Mouse (Mus musculus) midbrain, embryonic 13.5 days (tissue): ENCODE data around the gene Shroom1. TPM values are rescaled to one million over a fixed set of nuclear protein-coding genes. Genes with fewer than 3 reads are reported as not detected.
A peak's percentile ranks its signal among the peaks of the same experiment; 100 is the strongest.

Source experiments
- ATAC-seq: fragments of 200-750 bp; cut with Nextera tagmentation; 2 replicates; pipeline ENCODE4 v1.8.0; 2017; ENCODE audit warnings: mild to moderate bottlenecking, moderate TSS enrichment, moderate library complexity
- H3K27ac ChIP-seq: fragments of 300-500 bp; sonication (generic); 2 replicates; pipeline ENCODE4 v1.5.1; 2015; ENCODE audit warnings: inconsistent platforms, mild to moderate bottlenecking, moderate library complexity
- H3K27me3 ChIP-seq: fragments of 300-500 bp; sonication (generic); 2 replicates; pipeline ENCODE4 v1.6.1; 2015; ENCODE audit warnings: mild to moderate bottlenecking, inconsistent platforms
- H3K36me3 ChIP-seq: fragments of 300-500 bp; sonication (generic); 2 replicates; pipeline ENCODE4 v1.6.1; 2015; ENCODE audit warnings: mild to moderate bottlenecking, inconsistent platforms
- H3K4me1 ChIP-seq: fragments of 300-500 bp; sonication (generic); replicated peaks from 2 replicates; pipeline ENCODE4 v1.6.1; 2015; ENCODE audit warnings: inconsistent platforms
- H3K4me2 ChIP-seq: fragments of 300-500 bp; sonication (generic); replicated peaks from 2 replicates; pipeline ENCODE4 v1.6.1; 2015; ENCODE audit warnings: moderate library complexity, mild to moderate bottlenecking, inconsistent platforms
- H3K4me3 ChIP-seq: fragments of 300-500 bp; sonication (generic); replicated peaks from 2 replicates; pipeline ENCODE4 v1.5.1; 2015; ENCODE audit warnings: mild to moderate bottlenecking, inconsistent platforms
- H3K9ac ChIP-seq: fragments of 300-500 bp; sonication (generic); replicated peaks from 2 replicates; pipeline ENCODE4 v1.6.1; 2015; ENCODE audit warnings: mild to moderate bottlenecking, inconsistent platforms
- H3K9me3 ChIP-seq: fragments of 300-500 bp; sonication (generic); 2 replicates; pipeline ENCODE4 v1.6.1; 2016; ENCODE audit warnings: mild to moderate bottlenecking, inconsistent platforms
- WGBS: fragments of 180-500 bp; shearing (Covaris S2); methylation state at CpG from one replicate; pipeline ENCODE4 v1.1.7; 2015; 5-methylcytosine and 5-hydroxymethylcytosine counted together
- polyA plus RNA-seq: library from polyadenylated mRNA; unstranded; fragments of >200 nt; fragmentation: Nextera tagmentation; extraction: Ambion mirVana; gene quantifications from 2 replicates; pipeline ENCODE4 v1.2.1, GENCODE M21; 2015

The Shroom1 gene
- polyA plus RNA-seq, 1 experiment from 2014 or later: 2.2 TPM

DNA sequence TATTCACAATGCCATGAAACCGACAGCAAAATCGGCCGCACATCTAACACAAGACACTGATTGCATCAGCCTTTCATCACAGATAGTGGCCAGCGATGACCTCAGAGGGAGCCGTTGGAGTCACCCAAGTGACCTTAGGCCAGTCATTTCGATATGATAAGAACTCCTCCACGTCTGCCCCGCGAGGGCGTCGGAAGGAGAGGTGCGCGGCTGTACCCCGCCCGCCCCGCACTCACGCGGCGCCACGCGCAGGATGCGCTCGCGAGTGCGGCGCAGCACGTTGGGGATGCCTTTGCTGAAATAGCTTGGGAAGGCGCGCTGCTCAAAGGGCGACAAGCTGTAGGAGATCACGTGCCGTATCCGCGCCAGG, 26.7 kb upstream of the Shroom1 start:
- peaks cover 18% of the 10 kb centered on the region for H3K4me1 ChIP-seq
- H3K36me3 ChIP-seq: peaks cover 12% of the 10 kb centered on the region
- no peaks in the 10 kb centered on the region for H3K27me3 ChIP-seq
- under 1% methylated on average over 34 of the region's 34 CpGs for WGBS
- ATAC-seq: peak; percentile 67; the same call in 1 of the 2 replicates
- H3K9ac ChIP-seq: peak overlapping the region; percentile 91
- H3K9me3 ChIP-seq: no peaks in the 10 kb centered on the region
- peak overlapping the region; percentile 72 for H3K27ac ChIP-seq
- H3K4me2 ChIP-seq: peak overlapping the region; percentile 95
- peak overlapping the region; percentile 90 for H3K4me3 ChIP-seq

DNA sequence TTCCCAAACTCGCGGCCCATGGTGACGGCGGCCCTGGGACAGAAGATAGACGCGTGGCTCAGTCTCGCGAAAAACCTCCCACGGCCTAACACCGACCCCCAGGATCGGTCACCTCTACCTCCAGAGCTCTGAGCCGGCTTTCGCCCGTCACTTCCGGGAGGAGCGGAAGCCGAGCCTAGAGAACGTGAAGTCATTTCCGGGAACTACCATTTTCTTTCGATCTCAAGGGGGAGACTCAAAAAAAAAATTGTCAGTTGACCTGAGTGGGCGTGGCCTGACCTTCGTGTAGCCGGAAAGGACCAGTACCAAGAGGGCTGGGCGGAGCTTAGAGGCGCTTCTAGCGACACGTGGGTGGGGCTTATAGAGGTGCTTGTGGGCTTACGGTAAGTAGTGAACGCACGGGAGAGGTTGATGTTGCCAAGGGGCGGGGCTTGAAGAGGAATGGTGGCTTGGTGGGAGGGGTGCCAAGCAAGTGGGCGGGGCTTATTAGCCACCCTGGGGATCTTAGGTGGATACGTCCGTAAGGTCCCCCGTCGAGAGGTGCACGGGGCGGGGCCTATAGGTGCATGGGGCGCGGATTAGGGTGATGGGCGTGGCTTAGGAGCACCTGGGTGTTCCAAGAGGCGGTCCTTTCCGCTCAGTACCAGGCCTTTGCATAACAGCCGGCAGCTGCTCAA, 26.2 kb upstream of the Shroom1 start, which contains the start of the genes Uqcrq and Gdf9:
Uqcrq (minus strand) TSS at position 162 of the 677 bp plus-strand sequence.
Gdf9 (plus strand) TSS at position 354 of the 677 bp plus-strand sequence.
- H3K4me1 ChIP-seq: peaks cover 18% of the 10 kb centered on the region
- H3K9ac ChIP-seq: peak within 1 kb of the TSS; percentile 91
- peaks cover 12% of the 10 kb centered on the region for H3K36me3 ChIP-seq
- peak; percentile 97 for ATAC-seq
- H3K4me3 ChIP-seq: peak within 1 kb of the TSS; percentile 90
- under 1% methylated on average over 44 of the region's 44 CpGs for WGBS
- H3K27ac ChIP-seq: peak within 1 kb of the TSS; percentile 72
- H3K4me2 ChIP-seq: peak within 1 kb of the TSS; percentile 95
- H3K27me3 ChIP-seq: no peaks in the 10 kb centered on the region
- H3K9me3 ChIP-seq: no peaks in the 10 kb centered on the region

DNA sequence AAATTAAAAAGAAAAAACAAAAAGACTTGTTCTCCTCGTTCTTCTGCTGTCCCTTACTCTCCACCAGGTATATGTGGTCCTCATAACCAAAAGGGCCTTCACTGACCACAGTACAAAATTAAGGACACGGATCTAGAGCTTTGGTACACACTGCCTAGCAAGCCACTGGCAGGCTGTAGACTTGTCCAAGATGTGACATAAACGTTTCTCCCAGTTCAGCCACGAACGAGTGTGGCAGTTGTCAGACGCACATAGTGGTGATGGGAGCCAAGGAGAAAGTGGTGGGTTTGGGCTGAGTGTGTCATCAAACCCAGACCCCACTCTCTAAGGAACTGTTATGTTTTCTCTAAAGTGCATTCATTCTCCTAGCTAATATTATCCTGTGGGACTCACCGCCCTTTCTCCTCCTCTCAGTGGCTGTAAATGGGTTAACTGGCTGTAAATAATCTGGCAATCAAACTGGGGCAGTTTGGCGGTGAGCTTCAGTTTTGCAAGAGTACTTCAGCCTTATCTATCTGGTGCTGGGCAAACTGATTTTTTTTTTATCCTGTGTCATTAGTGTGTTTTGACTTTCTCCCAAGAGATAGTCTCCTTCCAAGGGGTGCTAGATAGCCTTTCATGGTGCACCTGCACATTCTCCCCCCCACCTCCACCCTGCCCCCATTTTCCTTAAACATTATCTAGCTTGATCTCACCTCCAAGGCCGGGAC, 25.5 kb upstream of the Shroom1 start:
- H3K27ac ChIP-seq: peak overlapping the region; percentile 25
- H3K9me3 ChIP-seq: no peaks in the 10 kb centered on the region
- H3K4me1 ChIP-seq: peaks cover 18% of the 10 kb centered on the region
- peak overlapping the region; percentile 90 for H3K4me3 ChIP-seq
- 21% methylated on average over 9 of the region's 9 CpGs for WGBS
- ATAC-seq: peak; percentile 70
- H3K4me2 ChIP-seq: peak overlapping the region; percentile 53
- no peaks in the 10 kb centered on the region for H3K27me3 ChIP-seq
- H3K36me3 ChIP-seq: peaks cover 12% of the 10 kb centered on the region
- H3K9ac ChIP-seq: peak overlapping the region; percentile 47

DNA sequence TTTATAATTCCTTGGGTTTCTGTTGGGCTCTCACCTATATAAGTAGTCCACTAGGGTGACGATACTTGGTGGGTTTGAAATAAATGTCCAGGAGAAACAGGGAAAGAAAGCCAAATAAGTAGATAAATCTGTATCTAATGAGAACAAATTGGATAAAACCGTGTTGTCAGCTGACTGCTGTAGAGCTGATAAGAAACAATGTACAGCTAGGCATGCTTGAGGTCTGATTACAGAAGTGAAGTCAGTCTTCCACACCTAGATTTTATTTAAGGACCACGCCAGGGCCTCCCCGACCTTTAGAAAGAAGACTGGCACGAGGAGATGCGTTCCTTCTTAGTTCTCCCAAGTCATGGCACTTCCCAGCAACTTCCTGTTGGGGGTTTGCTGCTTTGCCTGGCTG, 23.9 kb upstream of the Shroom1 start:
- H3K27me3 ChIP-seq: no peaks in the 10 kb centered on the region
- ATAC-seq: no peak
- WGBS: 64% methylated on average over 6 of the region's 6 CpGs
- H3K4me2 ChIP-seq: no peak overlapping the region
- H3K36me3 ChIP-seq: peaks cover 9% of the 10 kb centered on the region
- H3K9me3 ChIP-seq: no peaks in the 10 kb centered on the region
- no peak overlapping the region for H3K27ac ChIP-seq
- H3K4me3 ChIP-seq: no peak overlapping the region
- no peak overlapping the region for H3K9ac ChIP-seq
- peaks cover 18% of the 10 kb centered on the region for H3K4me1 ChIP-seq

DNA sequence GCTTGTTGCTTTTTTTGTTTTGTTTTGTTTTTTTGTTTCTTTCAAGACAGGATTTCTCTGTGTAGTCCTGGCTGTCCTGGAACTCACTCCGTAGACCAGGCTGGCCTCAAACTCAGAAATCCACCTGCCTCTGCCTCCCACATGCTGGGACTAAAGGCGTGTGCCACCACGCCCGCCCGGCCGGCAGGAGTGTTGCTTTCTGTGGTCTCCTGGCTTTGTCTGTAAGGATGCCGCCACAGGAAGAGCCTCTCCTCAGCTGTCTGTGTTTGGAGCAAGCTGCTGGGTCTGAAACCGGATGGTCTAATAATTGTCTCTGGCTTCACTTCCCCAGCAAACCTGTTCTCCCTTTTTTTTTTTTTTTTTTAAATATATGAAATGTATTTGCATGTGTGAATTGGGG, 21.5 kb upstream of the Shroom1 start:
- peaks cover 6% of the 10 kb centered on the region for H3K4me1 ChIP-seq
- no peak overlapping the region for H3K9ac ChIP-seq
- no peak for ATAC-seq
- H3K27ac ChIP-seq: no peak overlapping the region
- no peak overlapping the region for H3K4me3 ChIP-seq
- H3K27me3 ChIP-seq: no peaks in the 10 kb centered on the region
- no peaks in the 10 kb centered on the region for H3K9me3 ChIP-seq
- H3K4me2 ChIP-seq: no peak overlapping the region
- WGBS: 84% methylated on average over 8 of the region's 8 CpGs
- no peaks in the 10 kb centered on the region for H3K36me3 ChIP-seq

DNA sequence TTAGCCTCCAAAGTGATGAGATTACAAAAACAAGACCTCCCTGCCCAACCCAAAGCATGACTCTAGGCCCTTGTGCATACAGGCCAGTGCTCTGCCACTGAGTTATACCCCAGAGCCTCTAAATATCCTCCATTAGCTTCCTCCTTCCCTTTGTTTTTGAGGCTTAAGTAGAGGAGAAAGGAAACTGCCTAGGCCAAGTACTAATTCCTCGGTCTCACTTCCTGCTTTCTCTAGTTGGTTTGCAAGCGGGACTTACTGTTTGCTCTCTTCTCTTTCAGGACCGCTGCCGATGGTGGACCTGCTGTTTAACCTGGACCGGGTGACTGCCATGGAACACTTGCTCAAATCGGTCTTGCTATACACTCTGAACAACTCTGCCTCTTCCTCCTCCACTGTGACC, 20.7 kb upstream of the Shroom1 start:
- no peaks in the 10 kb centered on the region for H3K27me3 ChIP-seq
- peaks cover 6% of the 10 kb centered on the region for H3K4me1 ChIP-seq
- ATAC-seq: no peak
- H3K9me3 ChIP-seq: no peaks in the 10 kb centered on the region
- H3K36me3 ChIP-seq: no peaks in the 10 kb centered on the region
- H3K4me3 ChIP-seq: no peak overlapping the region
- H3K9ac ChIP-seq: no peak overlapping the region
- no peak overlapping the region for H3K4me2 ChIP-seq
- H3K27ac ChIP-seq: no peak overlapping the region
- WGBS: 92% methylated on average over 6 of the region's 6 CpGs

DNA sequence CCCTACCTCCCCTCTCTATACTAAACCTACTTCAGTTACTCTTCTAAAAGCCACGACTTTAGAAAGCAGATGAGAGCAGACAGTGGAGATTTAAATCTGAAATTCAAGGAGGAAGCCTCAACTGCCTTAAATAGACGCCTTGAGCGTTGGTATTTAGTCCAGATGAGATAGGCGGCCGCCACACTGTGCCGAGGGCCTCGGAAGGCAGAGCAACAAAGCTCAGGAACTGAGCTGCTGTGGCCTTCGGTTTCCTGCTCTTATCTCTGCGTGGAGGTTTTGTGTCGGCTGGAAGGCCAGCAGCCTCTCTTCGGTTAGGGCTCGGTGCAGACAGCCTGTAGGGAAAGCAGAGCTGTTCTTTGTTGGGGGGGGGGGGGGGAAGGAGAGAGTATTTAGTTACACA, 15.1 kb upstream of the Shroom1 start:
- no peaks in the 10 kb centered on the region for H3K4me1 ChIP-seq
- ATAC-seq: no peak
- 54% methylated on average over 12 of the region's 12 CpGs for WGBS
- H3K9ac ChIP-seq: no peak overlapping the region
- no peaks in the 10 kb centered on the region for H3K27me3 ChIP-seq
- H3K4me3 ChIP-seq: no peak overlapping the region
- H3K36me3 ChIP-seq: no peaks in the 10 kb centered on the region
- no peaks in the 10 kb centered on the region for H3K9me3 ChIP-seq
- H3K4me2 ChIP-seq: no peak overlapping the region
- no peak overlapping the region for H3K27ac ChIP-seq

DNA sequence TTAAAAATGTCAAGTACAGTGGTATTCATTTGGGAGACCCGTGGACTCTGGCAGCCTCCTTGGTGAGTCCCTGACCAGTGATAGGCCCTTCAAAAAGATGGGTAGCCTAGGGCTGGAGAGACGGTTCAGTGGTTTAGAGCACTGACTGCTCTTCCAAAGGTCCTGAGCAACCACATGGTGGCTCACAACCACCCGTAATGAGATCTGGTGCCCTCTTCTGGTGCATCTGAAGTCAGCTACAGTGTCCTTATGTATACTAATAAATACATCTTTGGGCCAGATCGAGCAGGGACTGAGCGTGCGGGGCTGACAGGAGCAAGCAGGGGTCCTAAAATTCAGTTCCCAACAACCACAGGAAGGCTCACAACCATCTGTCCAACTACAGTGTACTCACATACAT, 13.1 kb upstream of the Shroom1 start:
- Histone ChIP-seq H3K4me3 (no peak overlapping the region), H3K36me3 (no peaks in the 10 kb centered on the region), H3K9me3 (no peaks in the 10 kb centered on the region), H3K27me3 (no peaks in the 10 kb centered on the region), H3K4me1 (no peaks in the 10 kb centered on the region), H3K9ac (no peak overlapping the region), H3K4me2 (no peak overlapping the region), H3K27ac (no peak overlapping the region)
- no peak for ATAC-seq
- 38% methylated on average over 6 of the region's 6 CpGs for WGBS

DNA sequence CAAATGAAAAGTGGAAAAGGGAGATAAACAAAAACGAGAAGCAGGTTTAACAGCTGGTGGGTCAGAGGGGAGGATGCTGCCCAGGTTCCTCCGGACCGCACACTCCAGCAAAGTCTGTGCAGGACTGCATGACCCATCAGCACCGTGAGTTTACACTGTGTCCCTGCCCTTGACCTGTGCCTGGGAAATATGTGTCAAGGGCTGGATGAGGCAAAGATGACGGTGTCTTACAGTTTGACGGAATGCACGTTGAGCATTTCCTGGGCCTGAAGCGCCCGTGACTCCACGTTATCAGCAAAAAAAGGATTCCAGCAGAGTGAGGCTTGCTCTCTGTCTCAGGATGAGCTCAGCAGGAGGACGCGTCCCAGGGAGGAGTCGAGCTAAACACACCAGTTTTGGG, 11.4 kb upstream of the Shroom1 start:
- H3K27ac ChIP-seq: no peak overlapping the region
- H3K4me1 ChIP-seq: no peaks in the 10 kb centered on the region
- H3K4me3 ChIP-seq: no peak overlapping the region
- H3K27me3 ChIP-seq: no peaks in the 10 kb centered on the region
- H3K36me3 ChIP-seq: no peaks in the 10 kb centered on the region
- no peak for ATAC-seq
- H3K4me2 ChIP-seq: no peak overlapping the region
- H3K9me3 ChIP-seq: no peaks in the 10 kb centered on the region
- H3K9ac ChIP-seq: no peak overlapping the region
- 58% methylated on average over 13 of the region's 13 CpGs for WGBS

DNA sequence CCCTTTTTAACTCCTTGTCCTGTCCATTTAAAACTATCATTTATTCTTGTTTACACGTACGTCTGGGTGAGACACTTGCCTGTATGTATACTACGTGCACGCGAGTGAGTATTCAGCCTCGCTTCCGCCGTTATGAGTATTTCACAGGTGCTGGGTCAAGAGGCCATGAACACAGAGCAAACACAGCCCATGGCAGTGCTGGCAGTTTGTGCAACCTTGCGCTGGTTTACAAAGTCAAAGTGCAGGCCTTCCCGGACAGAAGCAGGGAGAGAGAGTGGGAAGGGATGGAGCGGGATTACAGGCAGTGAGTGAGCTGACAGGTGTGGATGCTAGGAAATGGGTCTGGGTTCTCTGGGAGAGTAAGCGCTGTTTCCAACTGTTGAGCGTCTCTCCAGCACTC, 10.8 kb upstream of the Shroom1 start:
- Histone ChIP-seq H3K27me3 (no peaks in the 10 kb centered on the region), H3K9ac (no peak overlapping the region), H3K27ac (no peak overlapping the region), H3K36me3 (no peaks in the 10 kb centered on the region), H3K9me3 (no peaks in the 10 kb centered on the region), H3K4me3 (no peak overlapping the region), H3K4me1 (no peaks in the 10 kb centered on the region), H3K4me2 (no peak overlapping the region)
- 90% methylated on average over 13 of the region's 13 CpGs for WGBS
- no peak for ATAC-seq

DNA sequence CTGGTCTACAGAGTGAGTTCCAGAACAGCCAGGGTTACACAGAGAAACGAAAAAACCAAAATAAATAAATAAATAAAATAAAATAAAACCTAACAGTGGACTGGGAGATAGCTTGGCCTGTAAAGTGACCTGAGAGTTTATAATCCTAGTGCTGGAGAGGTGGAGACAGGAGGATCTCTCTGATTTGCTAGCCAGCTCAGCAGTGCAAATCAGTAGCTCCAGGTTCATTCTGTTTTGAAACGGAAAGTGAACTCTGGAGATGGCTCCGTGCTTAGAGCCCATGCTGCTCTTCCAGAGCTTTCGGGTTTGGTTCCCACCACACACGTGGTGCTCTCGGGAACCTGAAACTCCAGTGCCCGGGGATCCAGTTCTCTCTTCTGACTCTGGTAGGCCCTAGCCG, 9.0 kb upstream of the Shroom1 start:
- Histone ChIP-seq H3K27ac (no peak overlapping the region), H3K9me3 (no peaks in the 10 kb centered on the region), H3K36me3 (no peaks in the 10 kb centered on the region), H3K27me3 (no peaks in the 10 kb centered on the region), H3K4me3 (no peak overlapping the region), H3K4me2 (no peak overlapping the region), H3K4me1 (no peaks in the 10 kb centered on the region), H3K9ac (no peak overlapping the region)
- 91% methylated on average over 8 of the region's 8 CpGs for WGBS
- no peak for ATAC-seq

DNA sequence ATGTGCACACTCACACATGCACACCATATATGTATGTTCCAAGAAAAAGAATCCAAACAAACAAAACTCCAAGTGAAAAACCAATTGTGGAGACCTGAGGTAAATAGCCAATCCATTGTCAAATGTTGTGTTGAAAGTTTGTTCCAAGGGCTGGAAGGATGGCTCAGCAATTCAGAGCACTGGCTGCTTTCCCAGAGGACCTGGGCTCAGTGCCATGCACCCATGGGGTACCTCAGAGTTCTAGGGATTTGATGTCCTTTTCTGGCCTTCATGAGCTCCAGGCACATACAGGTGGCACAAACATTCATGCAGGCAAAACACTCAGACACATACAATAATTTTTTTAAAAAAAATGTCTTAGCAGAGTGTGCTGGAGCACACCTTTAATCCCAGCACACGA, 8.5 kb upstream of the Shroom1 start:
- 79% methylated on average over 1 of the region's 1 CpGs for WGBS
- Histone ChIP-seq H3K27ac (no peak overlapping the region), H3K36me3 (no peaks in the 10 kb centered on the region), H3K4me3 (no peak overlapping the region), H3K4me1 (no peaks in the 10 kb centered on the region), H3K9ac (no peak overlapping the region), H3K27me3 (no peaks in the 10 kb centered on the region), H3K9me3 (no peaks in the 10 kb centered on the region), H3K4me2 (no peak overlapping the region)
- no peak for ATAC-seq
